8 mouse cellular contexts compared by ENCODE assay signal in the genomic region with DNA sequence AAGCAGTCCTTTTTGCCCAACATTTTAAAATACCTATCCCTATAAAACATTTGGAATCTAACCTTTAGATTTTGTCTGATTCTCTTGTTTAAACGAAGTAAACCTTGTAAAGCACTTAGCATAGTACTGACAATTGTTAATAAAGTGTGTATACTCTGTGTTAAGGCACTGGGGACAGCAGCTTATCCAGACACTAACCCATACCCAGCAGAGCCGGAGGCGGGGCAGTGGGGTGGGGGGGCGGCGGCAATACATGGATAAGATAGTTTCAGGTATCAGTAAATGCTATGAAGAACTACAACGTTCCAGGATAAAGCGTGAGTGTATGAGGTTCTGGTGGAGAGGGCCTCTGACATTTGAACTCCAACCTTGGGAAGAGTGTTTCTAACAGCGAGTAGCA. TPM values are rescaled to one million over a fixed set of nuclear protein-coding genes. Genes with fewer than 3 reads are reported as not detected.
DNase-seq lines count a peak whose midpoint lies in the region; ATAC-seq and TF ChIP-seq lines count a peak whose summit lies in the region.

No protein-coding gene starts in this region.

- 0 out of 2 replicates have a peak, but pooled peaks cover 5% of the 10 kb centered on the region for H3K4me1 ChIP-seq in lung, embryonic 14.5 days (ENCODE audit: insufficient read depth)
- peaks cover 20% of the 10 kb centered on the region for H3K4me1 ChIP-seq in limb, embryonic 10.5 days
- H3K4me1 ChIP-seq in olfactory bulb, adult 2 months (ENCODE audit: control insufficient read depth, insufficient read depth, low read length): peaks cover 9% of the 10 kb centered on the region

- H3K4me3 ChIP-seq in lung, embryonic 14.5 days (ENCODE audit: low read depth, low read length): peak overlapping the region; percentile 86
- H3K4me3 ChIP-seq in limb, embryonic 10.5 days: peak overlapping the region; percentile 89
- H3K4me3 ChIP-seq in olfactory bulb, adult 2 months (ENCODE audit: insufficient read depth, low read depth, low read length): peak overlapping the region; percentile 43; the same call in 1 of the 2 replicates

- no peak for TF ChIP-seq POLR2A in olfactory bulb, adult 2 months (IDR thresholded peaks at IDR 0.05; ENCODE audit: insufficient read depth, low read depth, low read length)

- no peaks in the 10 kb centered on the region for H3K27me3 ChIP-seq in lung, embryonic 14.5 days (ENCODE audit: insufficient read depth, low read length)
- no peaks in the 10 kb centered on the region for H3K27me3 ChIP-seq in limb, embryonic 10.5 days (ENCODE audit: low read depth, poor library complexity, severe bottlenecking)

- H3K9ac ChIP-seq in lung, embryonic 14.5 days: peak overlapping the region; percentile 88

- H3K36me3 ChIP-seq in lung, embryonic 14.5 days (ENCODE audit: insufficient read depth): peaks cover 31% of the 10 kb centered on the region
- H3K36me3 ChIP-seq in limb, embryonic 10.5 days: peaks cover 51% of the 10 kb centered on the region

- ATAC-seq in lung, embryonic 14.5 days (ENCODE audit: insufficient read depth): 0 out of 2 replicates have a peak, but pooled peaks have one; percentile 48
- ATAC-seq in granulocyte monocyte progenitor cell, adult 5-6 weeks (replicated peaks; ENCODE audit: poor library complexity, severe bottlenecking): no peak

- peaks cover 10% of the 10 kb centered on the region; the same call in 1 of the 2 replicates for H3K9me3 ChIP-seq in lung, embryonic 14.5 days (ENCODE audit: low read depth, low read length)
- H3K9me3 ChIP-seq in limb, embryonic 10.5 days (replicated peaks): no peaks in the 10 kb centered on the region

- H3K4me2 ChIP-seq in lung, embryonic 14.5 days: peak overlapping the region; percentile 87

- 26% methylated on average over 8 of the region's 8 CpGs for WGBS in lung, embryonic 14.5 days
- WGBS in limb, embryonic 10.5 days: 48% methylated on average over 8 of the region's 8 CpGs
- 32% methylated on average over 8 of the region's 8 CpGs for WGBS in olfactory bulb, adult 2 months

- no peak for DNase-seq in lung, embryonic 14.5 days
- no peak for DNase-seq in lung, postnatal 14 days
- peak; percentile 5 for DNase-seq in embryo, embryonic 9.5 days (ENCODE audit: extremely low spot score)
- peak; percentile 36 for DNase-seq in limb, embryonic 10.5 days (ENCODE audit: low spot score)
- DNase-seq in layer of hippocampus, postnatal 25 days (ENCODE audit: extremely low spot score in 1 of 2, low spot score in 1 of 2): no peak
- DNase-seq in right cerebral cortex, adult 2 months (ENCODE audit: low spot score in 2 of 2): no peak

- H3K27ac ChIP-seq in lung, embryonic 14.5 days (ENCODE audit: low read depth): peak overlapping the region; percentile 73; the same call in 1 of the 2 replicates
- peak overlapping the region; percentile 93 for H3K27ac ChIP-seq in limb, embryonic 10.5 days
- no peak overlapping the region for H3K27ac ChIP-seq in olfactory bulb, adult 2 months (ENCODE audit: insufficient read depth, low read depth, low read length)

- TF ChIP-seq CTCF in lung, embryonic 14.5 days (IDR thresholded peaks at IDR 0.05; ENCODE audit: low read depth): no peak
- TF ChIP-seq CTCF in olfactory bulb, adult 2 months (IDR thresholded peaks at IDR 0.05; ENCODE audit: insufficient read depth, low read depth, low read length): no peak

RNA-seq across cellular contexts. Expression of a gene that starts 0.7 kb away (rescaled TPM):
- polyA plus RNA-seq in lung, embryonic 14.5 days (2014; fragmentation: Nextera tagmentation; extraction: Ambion mirVana): 63.8 and 66.1 TPM in 2 replicates
- 89.8 and 92.9 TPM in 2 replicates for polyA plus RNA-seq in limb, embryonic 10.5 days (2016; fragmentation: Nextera tagmentation; extraction: Ambion mirVana)
- polyA plus RNA-seq in olfactory bulb, adult 2 months (2012; ENCODE audit: insufficient read depth, insufficient read length, low replicate concordance, missing spikeins): not detected in 2 replicates
- 10 to 100 TPM; 47.0 to 49.1 TPM for total RNA-seq in layer of hippocampus, postnatal 25 days (2021)
- 24.4 and 27.6 TPM in 2 replicates for total RNA-seq in granulocyte monocyte progenitor cell, adult 5-6 weeks (2014; fragmentation: Nextera tagmentation)
- total RNA-seq in granulocyte monocyte progenitor cell, adult 5-6 weeks (2017): 39.9 and 45.5 TPM in 2 replicates

RNA-seq across cellular contexts. Expression of a gene that starts 37.4 kb away (rescaled TPM):
- 154 and 162 TPM in 2 replicates for polyA plus RNA-seq in lung, embryonic 14.5 days (2014; fragmentation: Nextera tagmentation; extraction: Ambion mirVana)
- 110 and 144 TPM in 2 replicates for polyA plus RNA-seq in limb, embryonic 10.5 days (2016; fragmentation: Nextera tagmentation; extraction: Ambion mirVana)
- polyA plus RNA-seq in olfactory bulb, adult 2 months (2012; ENCODE audit: insufficient read depth, insufficient read length, low replicate concordance, missing spikeins): not detected in 2 replicates
- 10 to 100 TPM; 84.7 to 86.4 TPM for total RNA-seq in layer of hippocampus, postnatal 25 days (2021)
- 61.4 and 76.5 TPM in 2 replicates for total RNA-seq in granulocyte monocyte progenitor cell, adult 5-6 weeks (2014; fragmentation: Nextera tagmentation)
- 51.9 and 56.2 TPM in 2 replicates for total RNA-seq in granulocyte monocyte progenitor cell, adult 5-6 weeks (2017)

RNA-seq across cellular contexts. Expression of a gene that starts 50.4 kb away (rescaled TPM):
- polyA plus RNA-seq in lung, embryonic 14.5 days (2014; fragmentation: Nextera tagmentation; extraction: Ambion mirVana): 0.68 and 0.93 TPM in 2 replicates
- polyA plus RNA-seq in limb, embryonic 10.5 days (2016; fragmentation: Nextera tagmentation; extraction: Ambion mirVana): 0.15 TPM in 1 of 2 replicates, not detected in the other
- not detected in 2 replicates for polyA plus RNA-seq in olfactory bulb, adult 2 months (2012; ENCODE audit: insufficient read depth, insufficient read length, low replicate concordance, missing spikeins)
- total RNA-seq in layer of hippocampus, postnatal 25 days (2021): not detected
- not detected in 2 replicates for total RNA-seq in granulocyte monocyte progenitor cell, adult 5-6 weeks (2014; fragmentation: Nextera tagmentation)
- total RNA-seq in granulocyte monocyte progenitor cell, adult 5-6 weeks (2017): not detected in 2 replicates

Comparison
In these comparisons a context has a peak if more than half of its experiments do, and no peak if none do; other contexts are left out.
1. DNase-seq: peak in embryo, embryonic 9.5 days (single experiment) and limb, embryonic 10.5 days (single experiment); none in lung, embryonic 14.5 days (single experiment), lung, postnatal 14 days (single experiment), layer of hippocampus, postnatal 25 days (0 of 2) and right cerebral cortex, adult 2 months (0 of 2).
2. RNA of a gene that starts 37.4 kb away (polyA plus RNA-seq): 154 to 162 TPM in lung, embryonic 14.5 days and 110 to 144 TPM in limb, embryonic 10.5 days; not detected in olfactory bulb, adult 2 months; every median in the first group is over 100 times any median in the second.
3. Peak in every context shown above with its lines, with median percentiles within 50 percentile points of each other: H3K4me3 ChIP-seq.